Mouse (Mus musculus): Measurements from ENCODE around the gene Gpank1.

Gene Gpank1

GRCm38 (mm10) chr17:35121143-35121799, at the start of gene Gpank1:
Gene Gpank1 (plus strand): TSS chr17:35121455.
- DNase-seq (ENCODE audit: low spot score in 2 of 2): peak; percentile 98

- DNase-seq (ENCODE audit: low spot score in 2 of 2): peak; percentile 24 to 37
Measured at GRCm38 (mm10) chr17:35074097-35074496, 47.2 kb upstream of the Gpank1 start.

GRCm38 (mm10) chr17:35076507-35077176, 44.6 kb upstream of the Gpank1 start, which contains the start of gene Ly6g6e:
Gene Ly6g6e (plus strand): TSS chr17:35076902.
- DNase-seq (ENCODE audit: low spot score in 2 of 2): no peak

GRCm38 (mm10) chr17:35077285-35077684, 44.0 kb upstream of the Gpank1 start:
- DNase-seq (ENCODE audit: low spot score in 2 of 2): no peak

GRCm38 (mm10) chr17:35077786-35078233, 43.4 kb upstream of the Gpank1 start, which contains the start of gene Ly6g6d:
Gene Ly6g6d (minus strand): TSS chr17:35078065.
- no peak for DNase-seq (ENCODE audit: low spot score in 2 of 2)

- DNase-seq (ENCODE audit: low spot score in 2 of 2): no peak
Measured at GRCm38 (mm10) chr17:35079778-35080177, 41.5 kb upstream of the Gpank1 start.

- no peak for DNase-seq (ENCODE audit: low spot score in 2 of 2)
Measured at GRCm38 (mm10) chr17:35080248-35080647, 41.0 kb upstream of the Gpank1 start.

GRCm38 (mm10) chr17:35080710-35081109, 40.5 kb upstream of the Gpank1 start:
- DNase-seq (ENCODE audit: low spot score in 2 of 2): no peak

GRCm38 (mm10) chr17:35082841-35083576, 38.2 kb upstream of the Gpank1 start:
- DNase-seq (ENCODE audit: low spot score in 2 of 2): no peak

GRCm38 (mm10) chr17:35083929-35084497, 37.2 kb upstream of the Gpank1 start:
- DNase-seq (ENCODE audit: low spot score in 2 of 2): no peak

GRCm38 (mm10) chr17:35085208-35085865, 35.9 kb upstream of the Gpank1 start, which contains the start of gene Ly6g6f:
Gene Ly6g6f (minus strand): TSS chr17:35085610.
- DNase-seq (ENCODE audit: low spot score in 2 of 2): no peak

GRCm38 (mm10) chr17:35088151-35088550, 33.1 kb upstream of the Gpank1 start:
- DNase-seq (ENCODE audit: low spot score in 2 of 2): no peak

- peak; percentile 88 to 94 for DNase-seq (ENCODE audit: low spot score in 2 of 2)
Measured at GRCm38 (mm10) chr17:35088825-35089644, 32.2 kb upstream of the Gpank1 start, which contains the start of gene Abhd16a. Gene Abhd16a (plus strand): TSS chr17:35089263.

GRCm38 (mm10) chr17:35090166-35090932, 30.9 kb upstream of the Gpank1 start:
- no peak for DNase-seq (ENCODE audit: low spot score in 2 of 2)

- DNase-seq (ENCODE audit: low spot score in 2 of 2): no peak
Measured at GRCm38 (mm10) chr17:35092403-35093198, 28.7 kb upstream of the Gpank1 start.

GRCm38 (mm10) chr17:35094475-35095365, 26.5 kb upstream of the Gpank1 start:
- DNase-seq (ENCODE audit: low spot score in 2 of 2): no peak

- no peak for DNase-seq (ENCODE audit: low spot score in 2 of 2)
Measured at GRCm38 (mm10) chr17:35096597-35096996, 24.7 kb upstream of the Gpank1 start.

GRCm38 (mm10) chr17:35097164-35097655, 24.0 kb upstream of the Gpank1 start:
- no peak for DNase-seq (ENCODE audit: low spot score in 2 of 2)
